Mouse (Mus musculus): ENCODE data around the gene Baiap2l1.

- TF ChIP-seq POLR2A (IDR thresholded peaks at IDR 0.05; ENCODE audit: control insufficient read depth, low read depth, low read length) (no peak), CTCF (IDR thresholded peaks at IDR 0.05; ENCODE audit: control insufficient read depth, insufficient read depth, insufficient replicate concordance, low read depth, low read length) (no peak)
These were observed 110.6 kb downstream of the Baiap2l1 start for GRCm38 (mm10) chr5:144247307-144247706.
